Mouse (Mus musculus): ENCODE measurements around the gene Fbxw15.
"Not testable (repeated sequence)": the region's sequence is repeated elsewhere in the genome, so short reads cannot be mapped to it uniquely, and the experiment has no call there.

The Fbxw15 gene

GRCm38 (mm10) chr9:109568162-109568561 lies at the start of gene Fbxw15:
TSS of gene Fbxw15 (minus strand) at chr9:109568262.
- not testable (repeated sequence) for DNase-seq

- peak; percentile 66 for DNase-seq
Measured at GRCm38 (mm10) chr9:109606837-109607236, 38.8 kb upstream of the Fbxw15 start.

GRCm38 (mm10) chr9:109602128-109602527 lies 34.1 kb upstream of the Fbxw15 start:
- not testable (repeated sequence) for DNase-seq

- no peak for DNase-seq
Measured at GRCm38 (mm10) chr9:109597226-109597625, 29.2 kb upstream of the Fbxw15 start.

- no peak for DNase-seq
Measured at GRCm38 (mm10) chr9:109594866-109595265, 26.8 kb upstream of the Fbxw15 start.

GRCm38 (mm10) chr9:109565546-109565945 lies 2.5 kb downstream of the Fbxw15 start:
- no peak for DNase-seq

GRCm38 (mm10) chr9:109562106-109562505 lies 6.0 kb downstream of the Fbxw15 start:
- not testable (repeated sequence) for DNase-seq

- DNase-seq, result no peak
Measured at GRCm38 (mm10) chr9:109552483-109552882, 15.6 kb downstream of the Fbxw15 start.

- not testable (repeated sequence) for DNase-seq
Measured at GRCm38 (mm10) chr9:109549666-109550065, 18.4 kb downstream of the Fbxw15 start.

- no peak for DNase-seq
Measured at GRCm38 (mm10) chr9:109523385-109524064, 44.5 kb downstream of the Fbxw15 start.
